In the genomic region with DNA sequence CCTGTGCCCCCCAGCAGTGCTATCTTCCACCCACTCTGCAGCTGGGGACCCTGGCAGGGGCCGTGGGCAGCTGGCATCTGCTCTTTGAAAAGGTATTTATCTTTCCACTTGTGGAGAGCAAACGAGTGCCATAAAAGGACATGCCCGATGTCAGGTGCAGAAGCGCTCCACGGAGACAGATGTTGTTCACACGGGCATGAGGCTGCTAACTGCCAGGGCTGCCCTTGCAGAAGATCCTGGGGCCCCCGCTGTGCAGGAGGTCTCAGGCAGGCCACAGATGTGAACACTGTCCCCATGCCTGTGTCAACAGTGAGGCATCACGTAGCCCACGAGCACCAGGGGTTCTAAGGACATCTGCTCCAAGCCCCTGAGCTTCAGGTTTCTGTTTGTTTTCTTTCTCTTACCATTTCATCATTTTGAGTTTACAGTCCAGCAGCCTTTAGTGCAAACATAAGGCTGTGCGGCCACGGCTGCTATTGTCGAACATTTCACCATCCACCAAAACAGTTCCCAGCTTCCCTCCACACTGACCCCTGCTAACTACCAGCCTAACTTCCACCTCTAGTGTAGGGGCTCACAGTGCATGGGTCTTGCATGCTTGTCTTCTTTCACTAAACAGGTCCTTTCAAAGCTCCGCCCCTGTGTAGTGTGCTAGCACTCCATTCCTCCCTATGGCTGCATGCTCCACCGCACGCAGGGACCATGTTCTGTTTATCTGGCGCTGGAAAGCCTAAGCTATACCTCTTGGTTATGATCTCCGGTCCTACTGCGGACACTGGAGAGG, we compare ENCODE assay signal across 12 mouse cellular contexts. TPM values are rescaled to one million over a fixed set of nuclear protein-coding genes. Genes with fewer than 3 reads are reported as not detected.
DNase-seq lines count a peak whose midpoint lies in the region; ATAC-seq lines count a peak whose summit lies in the region.
"Had no signal": no experiment of that assay in that cellular context is flagged by ENCODE, and none has a peak within 500 bp of the region (broad histone marks: within the 10 kb centered on the region; RNA-seq: fewer than 3 reads in every experiment).

No protein-coding gene starts in this region.

- DNase-seq in embryo, embryonic 10 days (ENCODE audit: low spot score) = peak; percentile 34
- no peak for DNase-seq in embryo, embryonic 11 days
- DNase-seq in kidney, adult 8-10 months = no peak
- DNase-seq in natural killer cell, adult 2 months (ENCODE audit: low spot score in 2 of 2) = no peak
- DNase-seq in right cerebral cortex, postnatal 10 days (ENCODE audit: low spot score in 2 of 2) = no peak
- DNase-seq: right cerebral cortex, adult 18-20 months had no signal

- peak overlapping the region; percentile 53 for H3K27ac ChIP-seq in kidney, embryonic 16.5 days (ENCODE audit: low read length)
- H3K27ac ChIP-seq in intestine, embryonic 15.5 days = peak overlapping the region; percentile 66
- H3K27ac ChIP-seq in stomach, embryonic 14.5 days (ENCODE audit: low read length) = no peak overlapping the region
- H3K27ac ChIP-seq: embryonic facial prominence, embryonic 12.5 days; midbrain, embryonic 12.5 days had no signal

- no peaks in the 10 kb centered on the region for H3K9me3 ChIP-seq in kidney, embryonic 16.5 days (ENCODE audit: low read length)
- H3K9me3 ChIP-seq in intestine, embryonic 15.5 days = no peaks in the 10 kb centered on the region
- H3K9me3 ChIP-seq in stomach, embryonic 14.5 days (ENCODE audit: control insufficient read depth, low read depth, low read length) = no peaks in the 10 kb centered on the region
- H3K9me3 ChIP-seq: embryonic facial prominence, embryonic 12.5 days; midbrain, embryonic 12.5 days had no signal

- H3K36me3 ChIP-seq in kidney, embryonic 16.5 days (ENCODE audit: insufficient read depth, low read length) = no peaks in the 10 kb centered on the region
- no peaks in the 10 kb centered on the region for H3K36me3 ChIP-seq in intestine, embryonic 15.5 days
- H3K36me3 ChIP-seq in stomach, embryonic 14.5 days (ENCODE audit: control insufficient read depth, insufficient read depth, low read length) = no peaks in the 10 kb centered on the region
- H3K36me3 ChIP-seq: embryonic facial prominence, embryonic 12.5 days; midbrain, embryonic 12.5 days had no signal

- peak overlapping the region; percentile 17; the same call in 1 of the 2 replicates for H3K4me2 ChIP-seq in kidney, embryonic 16.5 days (replicated peaks; ENCODE audit: low read depth, low read length)
- H3K4me2 ChIP-seq in intestine, embryonic 15.5 days (replicated peaks) = no peak overlapping the region
- no peak overlapping the region for H3K4me2 ChIP-seq in stomach, embryonic 14.5 days (replicated peaks; ENCODE audit: low read depth, low read length)
- H3K4me2 ChIP-seq: embryonic facial prominence, embryonic 12.5 days; midbrain, embryonic 12.5 days had no signal

- WGBS in kidney, embryonic 16.5 days = 24% methylated on average over 18 of the region's 18 CpGs
- WGBS in intestine, embryonic 15.5 days = 40% methylated on average over 18 of the region's 18 CpGs
- 44% methylated on average over 18 of the region's 18 CpGs for WGBS in stomach, embryonic 14.5 days

- H3K27me3 ChIP-seq in kidney, embryonic 16.5 days (ENCODE audit: insufficient read depth, low read length) = no peaks in the 10 kb centered on the region
- H3K27me3 ChIP-seq in intestine, embryonic 15.5 days (replicated peaks) = no peaks in the 10 kb centered on the region
- no peaks in the 10 kb centered on the region for H3K27me3 ChIP-seq in stomach, embryonic 14.5 days (ENCODE audit: control insufficient read depth, insufficient read depth, low read length)
- H3K27me3 ChIP-seq: embryonic facial prominence, embryonic 12.5 days; midbrain, embryonic 12.5 days; Patski had no signal

- peak; percentile 68 for ATAC-seq in kidney, embryonic 16.5 days (ENCODE audit: low FRiP score, low TSS enrichment)
- peak; percentile 71 for ATAC-seq in intestine, embryonic 15.5 days
- ATAC-seq in stomach, embryonic 14.5 days (ENCODE audit: insufficient number of reproducible peaks, insufficient read depth, low FRiP score, low read depth) = 0 out of 2 replicates have a peak, but pooled peaks have one; percentile 33
- ATAC-seq: Patski had no signal

- H3K4me1 ChIP-seq in kidney, embryonic 16.5 days (ENCODE audit: insufficient read depth, low read length) = peaks cover 45% of the 10 kb centered on the region
- H3K4me1 ChIP-seq in intestine, embryonic 15.5 days (replicated peaks) = peaks cover 28% of the 10 kb centered on the region
- H3K4me1 ChIP-seq in stomach, embryonic 14.5 days (ENCODE audit: control insufficient read depth, insufficient read depth, low read length) = peaks cover 7% of the 10 kb centered on the region; the same call in 1 of the 2 replicates

- H3K4me3 ChIP-seq in kidney, embryonic 16.5 days (ENCODE audit: low read length) = no peak overlapping the region
- H3K4me3 ChIP-seq in intestine, embryonic 15.5 days (replicated peaks) = no peak overlapping the region
- no peak overlapping the region for H3K4me3 ChIP-seq in stomach, embryonic 14.5 days (ENCODE audit: low read depth, low read length)
- H3K4me3 ChIP-seq: embryonic facial prominence, embryonic 12.5 days; midbrain, embryonic 12.5 days had no signal

- no peak overlapping the region for H3K9ac ChIP-seq in kidney, embryonic 16.5 days (replicated peaks; ENCODE audit: low read length)
- H3K9ac ChIP-seq in intestine, embryonic 15.5 days = no peak overlapping the region
- no peak overlapping the region for H3K9ac ChIP-seq in stomach, embryonic 14.5 days (replicated peaks; ENCODE audit: low read depth, low read length)
- H3K9ac ChIP-seq: embryonic facial prominence, embryonic 12.5 days; midbrain, embryonic 12.5 days had no signal

RNA-seq across cellular contexts. Expression of a gene that starts 17.0 kb away (rescaled TPM):
- polyA plus RNA-seq in kidney, embryonic 16.5 days (2015; fragmentation: Nextera tagmentation; extraction: Ambion mirVana) = 3.9 and 4.1 TPM in 2 replicates
- polyA plus RNA-seq in intestine, embryonic 15.5 days (2015; fragmentation: Nextera tagmentation; extraction: Ambion mirVana) = 3.1 and 3.8 TPM in 2 replicates
- polyA plus RNA-seq in stomach, embryonic 14.5 days (2014; fragmentation: Nextera tagmentation; extraction: Ambion mirVana) = 6.6 and 6.9 TPM in 2 replicates
